Mouse (Mus musculus) naive thymus-derived CD4-positive, alpha-beta T cell, adult 2 months (primary cell): ENCODE data around the gene Xkr7.
A peak's percentile ranks its signal among the peaks of the same experiment; 100 is the strongest.

ENCODE experiments used
- DNase-seq: peaks from one replicate; pipeline ENCODE4 v3.0.0-alpha.2; 2011; ENCODE audit warnings: low read depth

Xkr7 gene

GRCm38 (mm10) chr2:153031126-153032082, at the start of gene Xkr7:
TSS of gene Xkr7 (plus strand) at chr2:153031852.
- DNase-seq = no peak

DNA sequence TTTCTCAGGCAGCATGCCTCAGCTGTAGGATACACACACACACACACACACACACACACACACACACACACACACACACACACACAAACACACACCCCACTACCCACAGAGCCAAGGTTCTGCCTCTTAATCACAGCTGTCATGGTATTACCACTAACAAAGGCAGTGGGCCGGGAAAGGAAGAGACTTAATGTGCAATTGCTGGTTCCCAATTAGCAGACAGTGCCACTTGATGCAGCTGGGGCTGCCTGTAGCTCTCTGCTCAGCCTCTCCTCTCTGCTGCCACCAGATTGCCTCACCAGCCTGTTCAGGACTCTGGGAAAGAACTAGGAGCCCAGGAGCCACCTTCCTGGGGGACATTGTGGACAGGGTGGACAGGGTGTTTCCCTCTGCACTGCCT, 46.1 kb upstream of the Xkr7 start:
- no peak for DNase-seq

GRCm38 (mm10) chr2:152991529-152991928, 40.1 kb upstream of the Xkr7 start:
- no peak for DNase-seq

DNA sequence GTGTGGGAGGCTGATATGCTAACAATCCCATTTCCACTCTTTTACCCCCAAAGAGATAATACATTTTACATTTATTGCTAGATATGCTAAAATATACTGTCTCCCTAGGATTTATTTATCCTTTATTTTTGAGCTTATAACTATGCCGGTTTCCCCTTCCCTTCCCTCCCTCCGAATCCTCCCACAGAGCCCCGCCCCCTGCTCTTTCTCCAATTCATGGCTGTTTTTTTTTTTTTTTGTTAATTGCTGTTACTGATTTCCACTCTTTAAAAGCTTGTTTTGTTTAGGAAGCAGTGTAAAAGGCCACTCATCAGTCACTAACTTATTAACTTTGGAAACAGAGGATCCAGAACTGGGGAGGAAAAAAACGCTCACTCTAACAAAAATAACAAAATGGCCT, 34.6 kb upstream of the Xkr7 start:
- DNase-seq = no peak

- peak; percentile 49 for DNase-seq
These were observed 29.0 kb upstream of the Xkr7 start for GRCm38 (mm10) chr2:153002492-153003248.

- DNase-seq = no peak
These were observed 27.8 kb upstream of the Xkr7 start for GRCm38 (mm10) chr2:153003681-153004338.

GRCm38 (mm10) chr2:153005981-153006380, 25.7 kb upstream of the Xkr7 start:
- no peak for DNase-seq

GRCm38 (mm10) chr2:153009192-153009973, 22.3 kb upstream of the Xkr7 start:
- no peak for DNase-seq

GRCm38 (mm10) chr2:153013724-153014515, 17.7 kb upstream of the Xkr7 start:
- DNase-seq = peak; percentile 20

GRCm38 (mm10) chr2:153014758-153015593, 16.7 kb upstream of the Xkr7 start, which contains the start of gene Pdrg1:
TSS of gene Pdrg1 (minus strand) at chr2:153015427.
- DNase-seq = peak; percentile 98

GRCm38 (mm10) chr2:153015804-153016203, 15.8 kb upstream of the Xkr7 start:
- DNase-seq = no peak

GRCm38 (mm10) chr2:153016786-153017185, 14.9 kb upstream of the Xkr7 start:
- no peak for DNase-seq

DNA sequence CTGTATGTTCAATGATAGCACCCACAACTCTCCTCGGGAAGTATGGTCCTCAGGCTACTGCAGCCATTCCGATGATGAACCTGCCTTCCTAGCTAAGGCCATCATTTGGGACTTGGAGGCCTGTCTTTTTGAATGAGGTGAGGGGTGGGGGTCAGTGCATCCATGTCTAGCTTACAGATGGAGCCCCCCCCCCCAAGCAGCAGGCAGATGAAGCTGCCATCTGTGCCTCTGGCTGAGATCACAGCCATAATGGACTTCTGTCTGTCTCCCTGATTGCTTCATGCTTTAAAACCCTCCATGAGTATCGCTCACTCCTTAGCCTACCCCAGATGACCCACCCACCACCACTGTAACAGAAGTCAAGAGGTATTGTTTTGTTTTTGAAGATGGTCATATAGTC, 12.3 kb upstream of the Xkr7 start:
- no peak for DNase-seq

- no peak for DNase-seq
These were observed 10.5 kb upstream of the Xkr7 start for GRCm38 (mm10) chr2:153021163-153021562.

DNA sequence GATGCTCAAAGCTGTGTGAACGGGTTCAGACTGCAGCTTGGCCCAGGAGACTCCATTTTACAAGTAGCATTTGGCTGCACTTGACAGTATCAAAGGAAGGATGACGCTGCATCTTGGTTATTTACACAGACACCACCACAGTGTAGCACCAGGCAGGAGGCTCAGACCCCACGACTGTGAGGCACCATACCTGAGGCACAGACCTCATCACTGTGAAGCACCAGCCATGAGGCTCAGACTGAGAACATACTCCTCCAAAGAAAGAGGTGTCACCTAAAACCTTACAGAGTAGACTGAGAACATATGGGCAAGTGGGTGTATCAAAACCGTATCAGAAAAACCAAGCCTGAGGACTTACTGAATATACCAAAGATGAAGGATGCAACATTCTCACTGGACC, 8.8 kb upstream of the Xkr7 start:
- DNase-seq = no peak

- DNase-seq = no peak
These were observed 5.6 kb upstream of the Xkr7 start for GRCm38 (mm10) chr2:153026052-153026451.

GRCm38 (mm10) chr2:153027501-153027900, 4.2 kb upstream of the Xkr7 start:
- no peak for DNase-seq

DNA sequence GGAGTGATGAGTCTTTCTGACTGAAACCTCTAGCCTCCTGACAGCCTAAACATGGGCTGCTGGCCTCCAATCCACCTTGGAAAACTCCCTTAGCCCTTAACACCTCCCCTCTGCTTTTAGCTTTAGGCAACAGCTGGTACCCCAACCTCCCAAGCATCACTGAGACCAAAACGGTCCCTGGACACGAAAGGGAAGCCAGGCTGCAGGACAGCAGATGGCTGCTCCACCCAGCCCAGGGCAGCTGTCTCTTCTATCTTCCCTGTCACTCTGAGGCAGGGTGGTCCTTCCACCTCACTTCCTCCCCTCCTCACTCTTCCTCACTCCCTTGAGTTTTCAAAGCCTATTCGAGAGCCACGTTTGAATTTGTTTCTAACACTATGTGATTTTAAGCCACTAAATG, 1.2 kb upstream of the Xkr7 start:
- DNase-seq = no peak

DNA sequence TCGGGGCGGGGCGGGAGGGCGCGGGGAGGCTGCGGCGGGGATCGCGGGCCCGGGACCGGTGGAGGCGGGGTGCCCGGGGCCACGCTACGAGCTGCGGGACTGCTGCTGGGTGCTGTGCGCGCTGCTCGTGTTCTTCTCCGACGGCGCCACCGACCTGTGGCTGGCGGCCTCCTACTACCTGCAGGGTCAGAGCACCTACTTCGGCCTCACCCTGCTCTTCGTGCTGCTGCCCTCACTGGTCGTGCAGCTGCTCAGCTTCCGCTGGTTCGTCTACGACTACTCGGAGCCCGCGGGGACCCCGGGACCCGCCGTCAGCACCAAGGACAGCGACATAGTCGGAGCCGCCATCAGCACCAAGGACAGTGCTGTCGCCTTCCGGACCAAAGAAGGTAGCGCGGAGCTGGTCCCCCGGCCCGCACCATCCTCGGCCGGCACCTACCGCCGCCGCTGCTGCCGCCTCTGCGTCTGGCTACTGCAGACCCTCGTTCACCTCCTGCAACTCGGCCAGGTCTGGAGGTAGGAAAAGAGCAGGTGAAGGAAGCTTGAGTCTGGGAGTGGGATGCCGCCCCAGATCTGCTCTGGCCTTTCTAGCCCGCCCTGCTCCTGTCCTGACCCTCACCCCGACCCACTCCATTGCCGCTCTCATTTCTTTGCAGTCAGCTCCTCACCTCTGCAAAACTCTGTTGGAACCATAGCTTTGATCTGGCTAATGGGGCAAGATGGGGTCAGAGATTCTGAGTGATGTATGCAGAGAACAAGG, 611 bp downstream of the Xkr7 start:
- DNase-seq = peak; percentile 74
